Mouse (Mus musculus) adrenal gland, postnatal 25 days (tissue): Measurements from ENCODE around the gene Bend3. TPM values are rescaled to one million over a fixed set of nuclear protein-coding genes. Genes with fewer than 3 reads are reported as not detected.
A peak's percentile ranks its signal among the peaks of the same experiment; 100 is the strongest.

Experiments used
- DNase-seq: peaks from one replicate; pipeline ENCODE4 v3.0.0; 2021; ENCODE audit warnings: mixed read lengths
- total RNA-seq: library from RNA; stranded (reverse); gene quantifications from 2 replicates; pipeline ENCODE4 v1.2.3, GENCODE M21; 2021

Bend3 gene
- total RNA-seq, 1 experiment from 2014 or later: 8.3 TPM

GRCm38 (mm10) chr10:43534382-43534781, 55.8 kb downstream of the Bend3 start:
- DNase-seq: no peak

DNA sequence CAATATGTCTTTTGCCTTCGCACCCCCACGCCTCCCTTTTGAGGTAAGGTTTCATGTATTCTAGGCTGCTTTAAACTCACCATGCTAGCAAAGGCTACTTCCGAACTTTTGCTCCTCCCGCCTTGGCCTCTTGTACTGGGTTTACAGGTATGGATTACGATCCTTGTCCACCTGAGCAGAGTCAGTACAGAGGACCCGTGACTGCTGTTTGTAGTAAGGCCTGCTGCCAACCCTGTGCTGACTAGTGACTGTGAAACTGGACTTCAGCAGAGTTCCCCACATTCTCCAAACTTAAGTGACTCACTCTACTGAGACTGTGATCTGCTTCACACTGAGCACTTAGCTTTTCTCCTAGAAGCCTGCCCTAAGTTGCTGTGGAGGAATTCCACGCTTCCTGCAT, 59.0 kb downstream of the Bend3 start:
- no peak for DNase-seq

DNA sequence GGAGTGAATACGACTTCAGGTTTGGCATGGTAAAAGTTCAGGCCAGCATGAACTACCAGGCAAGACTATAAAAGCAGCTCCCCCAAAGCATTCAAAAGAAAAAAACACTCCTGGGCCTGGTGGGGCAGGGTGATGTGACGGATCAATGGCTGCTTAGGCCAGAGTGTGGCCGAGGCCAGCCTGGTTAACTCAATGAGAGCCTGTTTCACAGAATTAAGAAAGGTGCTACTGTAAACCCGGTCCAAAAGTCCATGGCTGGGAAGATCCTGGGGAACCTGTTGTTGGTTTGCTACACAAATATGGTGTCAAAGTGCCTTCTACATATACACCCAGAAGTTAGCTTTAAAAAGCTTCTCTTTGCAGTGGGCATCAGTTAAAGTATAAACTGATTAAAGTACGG, 60.2 kb downstream of the Bend3 start:
- no peak for DNase-seq

- DNase-seq: no peak
Observed at GRCm38 (mm10) chr10:43539746-43540310, 61.2 kb downstream of the Bend3 start.

DNA sequence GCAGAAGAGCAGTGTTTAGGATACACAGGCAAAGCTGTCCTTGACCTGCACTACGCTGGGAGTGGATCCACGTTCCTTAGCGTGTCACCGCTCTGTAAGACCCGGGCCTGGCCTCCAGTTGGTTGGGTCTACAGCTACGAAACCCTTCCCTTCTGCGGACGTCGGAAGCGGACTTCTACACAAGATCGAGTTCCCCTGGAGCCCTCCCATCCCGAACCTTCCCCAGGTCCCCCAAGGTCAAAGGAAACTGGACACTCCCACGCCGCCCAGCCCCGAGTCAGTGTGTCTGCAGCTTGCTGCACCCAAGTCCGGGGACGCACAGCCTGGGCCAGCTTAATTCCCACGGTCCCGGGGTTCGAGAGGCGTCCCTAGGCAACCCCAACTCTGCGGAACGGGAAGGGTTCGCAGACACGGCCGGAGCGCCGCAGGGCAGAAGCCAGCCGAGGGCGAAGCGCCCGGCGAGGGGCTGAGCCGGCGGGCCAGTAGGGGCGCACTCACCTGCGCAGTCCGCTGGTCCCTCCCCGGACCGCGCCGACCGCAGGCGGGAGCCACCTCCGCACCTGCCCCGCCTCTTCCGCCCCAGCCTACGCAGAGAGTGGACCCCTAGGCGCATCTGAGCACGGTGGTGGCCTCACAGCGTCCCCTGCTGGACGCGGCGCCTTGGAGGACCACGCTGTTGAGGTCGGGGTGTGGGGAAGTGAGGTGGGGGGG, 62.0 kb downstream of the Bend3 start, which contains the start of gene 1700021F05Rik:
1700021F05Rik (minus strand) TSS at position 553 of the 711 bp plus-strand sequence.
- DNase-seq: peak; percentile 96

DNA sequence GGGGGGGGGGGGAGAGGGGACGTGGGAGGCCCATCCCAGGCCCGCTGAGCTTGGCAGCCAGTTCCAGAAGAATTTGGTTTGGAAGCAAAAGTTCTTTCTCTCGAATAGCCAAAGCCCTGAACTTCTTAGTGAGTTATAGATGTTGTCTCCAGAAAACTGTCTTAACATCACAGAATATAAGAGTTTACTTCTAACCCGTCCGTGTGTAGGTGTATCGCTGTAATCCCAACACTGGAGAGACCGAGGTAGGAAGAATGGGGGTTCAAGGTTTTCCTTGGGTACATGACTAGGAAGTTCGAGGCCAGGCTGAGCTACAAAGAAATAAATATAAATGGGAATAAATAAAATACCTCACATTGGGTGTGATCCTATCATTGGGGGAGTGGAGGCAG, 62.5 kb downstream of the Bend3 start:
- no peak for DNase-seq

GRCm38 (mm10) chr10:43549411-43549810, 70.8 kb downstream of the Bend3 start:
- DNase-seq: no peak

GRCm38 (mm10) chr10:43550923-43551322, 72.3 kb downstream of the Bend3 start:
- DNase-seq: no peak

GRCm38 (mm10) chr10:43551388-43551787, 72.8 kb downstream of the Bend3 start:
- DNase-seq: no peak

DNA sequence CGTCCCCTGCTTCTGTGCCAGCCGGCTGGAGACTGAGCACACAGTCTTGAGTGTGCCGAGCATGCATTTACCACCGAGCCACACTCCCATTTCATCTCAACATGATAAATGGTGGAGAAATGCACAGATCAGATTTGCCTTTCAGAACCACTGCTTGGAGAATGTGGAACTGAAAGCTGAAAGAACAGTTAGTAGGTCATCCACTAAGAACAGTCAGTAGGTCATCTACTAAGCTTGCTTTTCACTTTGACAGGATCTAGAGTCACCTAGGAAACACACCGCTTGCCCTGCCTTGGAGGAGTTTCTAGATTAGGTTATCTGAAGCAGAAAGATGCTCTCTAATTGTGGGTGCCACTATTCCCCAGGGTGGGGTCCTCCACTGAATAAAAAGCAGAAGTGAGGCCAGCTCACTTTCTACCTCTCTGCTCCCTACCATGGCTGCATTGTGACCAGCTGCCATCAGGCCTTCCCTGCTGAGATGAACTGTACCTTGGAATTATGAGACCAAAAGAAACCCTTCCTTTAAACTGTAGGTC, 79.1 kb downstream of the Bend3 start:
- DNase-seq: no peak

DNA sequence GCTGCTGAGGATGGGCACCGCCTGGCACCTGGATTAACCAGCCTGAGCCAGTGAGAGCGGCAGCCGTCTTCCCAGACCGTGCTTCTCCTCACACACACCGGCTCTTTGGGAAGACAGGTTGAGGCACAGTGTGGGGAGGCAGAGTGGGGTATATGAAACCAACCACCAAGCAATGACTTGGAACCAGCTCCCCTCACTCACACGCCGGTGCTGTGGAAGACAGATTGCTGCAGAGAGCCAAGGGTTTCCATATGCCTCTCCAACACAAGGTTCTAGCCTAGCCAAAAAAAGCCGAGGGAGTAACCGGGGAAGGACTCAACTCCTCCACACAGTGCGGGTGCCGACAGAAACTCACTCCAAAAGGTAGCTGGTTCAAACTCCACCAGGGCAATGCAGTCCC, 80.7 kb downstream of the Bend3 start:
- DNase-seq: no peak

GRCm38 (mm10) chr10:43560765-43561164, 82.1 kb downstream of the Bend3 start:
- no peak for DNase-seq

- DNase-seq: no peak
Observed at GRCm38 (mm10) chr10:43561311-43561710, 82.7 kb downstream of the Bend3 start.

Other genes starting within 250 kb of the Bend3 start
- gene Gm9803, start 45.3 kb downstream of the Bend3 start, total RNA-seq: 16.5 and 34.2 TPM in 2 replicates
- 74.7 and 90.2 TPM in 2 replicates for gene 1700021F05Rik, start 62.2 kb downstream of the Bend3 start, total RNA-seq
- 24.7 and 26.6 TPM in 2 replicates for gene Cd24a, start 99.5 kb downstream of the Bend3 start, total RNA-seq